ENCODE assay signal across 13 mouse cellular contexts in the genomic region with DNA sequence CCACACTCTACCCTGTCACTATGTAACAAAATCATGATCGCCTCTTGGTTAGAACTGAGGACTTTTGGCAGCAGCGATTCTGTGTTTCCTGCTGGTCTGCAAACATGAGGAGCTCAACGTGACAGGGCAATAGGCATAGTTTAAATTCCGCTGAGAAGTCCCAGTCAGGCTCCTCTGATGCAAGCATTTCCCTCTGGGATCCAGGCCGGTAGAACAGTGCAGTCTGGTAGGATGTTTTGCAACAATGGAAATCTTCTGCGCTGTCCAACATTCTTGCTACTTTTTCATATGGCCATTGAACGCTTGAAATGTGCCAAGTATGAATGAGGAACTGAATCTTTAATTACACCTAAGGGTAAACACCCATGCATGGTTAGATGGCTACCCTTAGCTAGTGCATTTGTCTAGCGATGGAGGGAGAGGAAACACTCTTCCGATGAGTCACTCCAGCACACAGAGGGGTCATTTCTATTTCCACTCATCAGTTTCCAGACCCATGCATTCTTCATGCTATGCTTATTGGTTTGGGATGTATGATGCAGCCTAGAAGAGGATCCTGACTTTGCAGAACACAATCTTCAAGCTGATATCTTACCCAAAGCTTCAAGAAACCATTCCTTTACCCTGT.
A peak's percentile ranks its signal among the peaks of the same experiment; 100 is the strongest.
DNase-seq lines count a peak whose midpoint lies in the region; ATAC-seq and TF ChIP-seq lines count a peak whose summit lies in the region.
"Had no signal": no experiment of that assay in that cellular context is flagged by ENCODE, and none has a peak within 500 bp of the region (broad histone marks: within the 10 kb centered on the region; RNA-seq: fewer than 3 reads in every experiment).

No protein-coding gene starts in this region.

- no peak for ATAC-seq in heart, embryonic 12.5 days (ENCODE audit: insufficient number of reproducible peaks, low FRiP score)
- no peak for ATAC-seq in inflammation-experienced regulatory T-cells, adult 6 months
- ATAC-seq: intestine, postnatal 0 days had no signal

- H3K27ac ChIP-seq in heart, adult 2 months = no peak overlapping the region; the same call in 1 of the 2 replicates
- no peak overlapping the region for H3K27ac ChIP-seq in heart, embryonic 12.5 days (ENCODE audit: poor library complexity, severe bottlenecking)
- H3K27ac ChIP-seq: embryonic facial prominence, embryonic 13.5 days had no signal

- no peaks in the 10 kb centered on the region for H3K27me3 ChIP-seq in heart, adult 2 months (ENCODE audit: control insufficient read depth, insufficient read depth, low read length)
- H3K27me3 ChIP-seq in heart, embryonic 12.5 days (replicated peaks) = no peaks in the 10 kb centered on the region
- H3K27me3 ChIP-seq: embryonic facial prominence, embryonic 13.5 days had no signal

- H3K79me2 ChIP-seq in heart, adult 2 months (replicated peaks; ENCODE audit: control insufficient read depth, insufficient read depth, low read length) = no peaks in the 10 kb centered on the region

- H3K9ac ChIP-seq in heart, adult 2 months (ENCODE audit: low read depth, low read length) = no peak overlapping the region
- H3K9ac ChIP-seq in heart, embryonic 12.5 days = no peak overlapping the region
- H3K9ac ChIP-seq: embryonic facial prominence, embryonic 13.5 days had no signal

- 0 out of 2 replicates have a peak, but pooled peaks have one; percentile 27 for TF ChIP-seq EP300 in heart, adult 2 months (IDR thresholded peaks at IDR 0.05; ENCODE audit: insufficient read depth, low read depth, low read length)

- DNase-seq in heart, adult 2 months = peak; percentile 42 to 69
- peak; percentile 51 for DNase-seq in adrenal gland, postnatal 10 days
- DNase-seq in heart, postnatal 36 days = peak; percentile 32 to 54
- peak; percentile 27 to 69 for DNase-seq in lung, postnatal 4 days
- DNase-seq in frontal cortex, postnatal 36 days (ENCODE audit: low spot score in 2 of 2) = no peak
- DNase-seq in layer of hippocampus, adult 9-11 months = no peak
- DNase-seq: liver; retina, postnatal 1 day; thymus, postnatal 25 days had no signal

- TF ChIP-seq POLR2A in heart, adult 2 months (IDR thresholded peaks at IDR 0.05; ENCODE audit: insufficient read depth, low read depth, low read length) = no peak

- H3K4me1 ChIP-seq in heart, adult 2 months (ENCODE audit: control insufficient read depth, insufficient read depth, low read length) = peaks cover 4% of the 10 kb centered on the region
- no peaks in the 10 kb centered on the region for H3K4me1 ChIP-seq in heart, embryonic 12.5 days (replicated peaks)
- H3K4me1 ChIP-seq: embryonic facial prominence, embryonic 13.5 days had no signal

- no peak for TF ChIP-seq CTCF in heart, adult 2 months (IDR thresholded peaks at IDR 0.05)

- no peaks in the 10 kb centered on the region for H3K9me3 ChIP-seq in heart, embryonic 12.5 days (replicated peaks)
- H3K9me3 ChIP-seq: embryonic facial prominence, embryonic 13.5 days had no signal

- intact Hi-C loops in heart, adult 2 months (cut with DNase I) = no loop called here
- intact Hi-C loops in heart, postnatal 36 days (cut with DNase I) = no loop called here

- H3K4me2 ChIP-seq in heart, embryonic 12.5 days = no peak overlapping the region
- H3K4me2 ChIP-seq: embryonic facial prominence, embryonic 13.5 days had no signal

- 29% methylated on average over 9 of the region's 9 CpGs for WGBS in heart, adult 2 months
- 61% methylated on average over 9 of the region's 9 CpGs for WGBS in heart, embryonic 12.5 days

- H3K36me3 ChIP-seq in heart, adult 2 months (ENCODE audit: control insufficient read depth, insufficient read depth, low read length) = no peaks in the 10 kb centered on the region
- H3K36me3 ChIP-seq in heart, embryonic 12.5 days = no peaks in the 10 kb centered on the region
- H3K36me3 ChIP-seq: embryonic facial prominence, embryonic 13.5 days had no signal

- no peak overlapping the region for H3K4me3 ChIP-seq in heart, adult 2 months
- no peak overlapping the region for H3K4me3 ChIP-seq in heart, embryonic 12.5 days
- H3K4me3 ChIP-seq: embryonic facial prominence, embryonic 13.5 days had no signal

Comparison
In these comparisons a context has a peak if more than half of its experiments do, and no peak if none do; other contexts are left out.
1. DNase-seq: peak in heart, adult 2 months (2 of 2), adrenal gland, postnatal 10 days (single experiment), heart, postnatal 36 days (2 of 2) and lung, postnatal 4 days (2 of 2); none in frontal cortex, postnatal 36 days (0 of 2) and layer of hippocampus, adult 9-11 months (single experiment).